Mouse (Mus musculus) adrenal gland, postnatal 14 days (tissue): Measurements from ENCODE around the gene Cox7b2. TPM values are rescaled to one million over a fixed set of nuclear protein-coding genes. Genes with fewer than 3 reads are reported as not detected.
A peak's percentile ranks its signal among the peaks of the same experiment; 100 is the strongest.
"Not testable (repeated sequence)": the region's sequence is repeated elsewhere in the genome, so short reads cannot be mapped to it uniquely, and the experiment has no call there.

Experiments used
- DNase-seq: peaks from one replicate; pipeline ENCODE4 v3.0.0; 2021; ENCODE audit warnings: mixed read lengths
- long read RNA-seq, 2 experiments: library from polyadenylated mRNA; stranded (forward); transcript quantifications; one replicate each; pipeline ENCODE4 v2.0.0; 2021
- total RNA-seq: library from RNA; stranded (reverse); gene quantifications from 2 replicates; pipeline ENCODE4 v1.2.3, GENCODE M21; 2021

Gene Cox7b2
- total RNA-seq, result not detected in 2 replicates
- long read RNA-seq, experiment 1, result 0 reads
- long read RNA-seq, experiment 2, result 0 reads

- no peak for DNase-seq
These were observed at the start of gene Cox7b2 for GRCm38 (mm10) chr5:71548079-71548478. Gene Cox7b2 (minus strand): TSS chr5:71548205.

DNA sequence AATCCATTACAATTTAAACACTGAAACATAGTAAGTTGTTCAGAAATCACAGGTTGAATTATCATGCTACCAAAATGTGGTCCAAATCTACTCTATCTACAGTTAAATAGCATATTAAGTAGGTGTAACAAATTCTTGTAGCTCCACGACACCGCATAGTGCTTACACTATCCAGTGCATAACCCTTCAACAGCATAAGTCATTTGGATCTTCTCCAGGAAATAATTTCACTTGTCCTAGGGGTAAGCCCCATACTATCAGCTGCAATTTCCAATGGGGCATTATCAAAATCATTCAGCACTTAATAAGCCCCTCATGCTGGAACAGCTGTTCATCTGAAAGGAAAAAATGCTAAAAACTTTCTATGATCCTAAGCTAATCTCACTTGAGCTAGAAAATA is 47.3 kb upstream of the Cox7b2 start:
- DNase-seq, result no peak

DNA sequence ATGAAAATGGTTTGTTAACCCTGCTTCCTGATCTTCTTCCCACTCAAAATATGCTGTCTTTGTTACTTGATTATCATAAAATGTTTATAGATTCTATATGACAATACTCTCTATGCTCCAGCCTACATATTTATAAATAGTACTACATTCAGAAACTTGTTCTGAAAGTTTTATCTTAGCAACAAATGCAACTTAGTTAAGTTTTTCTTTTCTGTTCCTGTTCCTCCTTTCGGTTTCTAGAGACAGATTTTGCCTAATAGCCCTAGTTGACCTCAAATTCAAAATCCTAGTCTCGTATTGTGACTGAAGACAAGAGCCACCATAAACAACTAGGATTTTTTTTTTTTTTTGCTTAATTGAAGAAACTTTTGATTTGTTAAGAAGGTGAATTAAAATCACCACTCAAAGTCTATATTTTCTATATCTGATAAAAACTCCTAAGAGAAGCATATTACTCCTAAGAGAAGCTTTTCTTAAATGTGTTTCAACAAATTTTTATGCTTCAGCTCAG is 45.8 kb upstream of the Cox7b2 start:
- no peak for DNase-seq

DNA sequence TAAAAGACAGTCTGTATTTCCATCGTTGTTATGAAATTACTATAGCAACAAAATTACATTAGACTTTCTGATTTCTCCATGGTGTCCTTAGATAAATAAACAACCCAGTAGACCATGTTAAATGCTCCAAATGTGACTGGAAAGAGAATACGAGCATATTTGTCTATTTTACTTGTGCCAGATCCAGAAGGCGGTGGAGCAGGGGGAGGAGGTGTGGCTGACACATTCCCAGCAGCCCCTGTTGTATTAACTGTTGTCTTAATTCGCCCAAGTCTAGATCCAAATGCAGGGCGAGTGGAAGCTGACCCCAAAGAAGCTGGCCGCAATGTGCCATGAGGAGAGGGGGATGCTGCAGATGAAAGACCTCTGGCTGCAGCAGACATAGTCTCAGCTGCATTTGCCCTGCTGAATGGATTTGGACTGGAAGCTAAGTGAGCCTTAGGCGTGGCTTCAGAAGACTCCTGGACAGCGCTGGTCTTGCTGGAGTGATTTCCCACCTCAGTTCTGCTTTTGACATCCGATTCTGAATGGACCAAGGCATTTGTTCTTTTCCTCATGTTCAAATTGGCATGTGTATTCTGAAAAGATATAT is 23.7 kb upstream of the Cox7b2 start:
- no peak for DNase-seq

DNA sequence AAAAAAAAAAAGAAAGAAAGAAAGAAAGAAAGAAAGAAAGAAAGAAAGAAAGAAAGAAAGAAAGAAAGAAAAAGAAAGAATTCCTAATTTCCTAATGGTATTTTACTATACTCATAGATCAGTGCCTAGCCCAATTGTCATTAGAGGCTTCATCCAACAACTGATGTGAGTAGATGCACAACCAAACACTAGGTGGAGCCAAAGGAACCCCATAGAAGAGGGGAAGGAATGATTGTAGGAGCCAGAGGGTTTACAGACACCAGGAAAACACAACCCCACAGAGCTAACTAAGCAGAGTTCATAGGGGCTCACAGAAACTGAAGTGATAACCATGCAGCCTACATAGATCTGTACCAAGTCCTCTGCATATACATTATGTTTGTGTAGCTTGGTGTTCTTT is 2.5 kb downstream of the Cox7b2 start:
- peak; percentile 49 for DNase-seq

DNA sequence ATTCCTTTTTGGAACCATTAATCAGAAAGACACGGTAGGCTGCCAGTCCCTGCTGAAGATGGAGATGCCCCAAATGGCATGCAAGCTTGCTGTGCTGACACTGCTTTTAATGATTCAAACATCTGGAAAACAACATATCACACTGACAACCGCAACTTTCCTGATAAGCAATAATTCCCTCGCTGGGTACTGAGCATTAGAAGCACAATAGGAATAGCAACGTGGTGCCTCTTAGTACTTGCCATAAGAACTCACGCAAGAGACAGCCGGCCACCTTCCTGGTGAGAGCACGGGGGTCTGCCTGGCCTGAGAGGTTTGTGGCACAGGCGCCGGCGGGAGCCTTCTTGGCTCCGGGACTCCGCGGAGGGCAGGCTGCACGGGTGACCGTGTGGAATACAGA is 22.5 kb downstream of the Cox7b2 start:
- not testable (repeated sequence) for DNase-seq

DNA sequence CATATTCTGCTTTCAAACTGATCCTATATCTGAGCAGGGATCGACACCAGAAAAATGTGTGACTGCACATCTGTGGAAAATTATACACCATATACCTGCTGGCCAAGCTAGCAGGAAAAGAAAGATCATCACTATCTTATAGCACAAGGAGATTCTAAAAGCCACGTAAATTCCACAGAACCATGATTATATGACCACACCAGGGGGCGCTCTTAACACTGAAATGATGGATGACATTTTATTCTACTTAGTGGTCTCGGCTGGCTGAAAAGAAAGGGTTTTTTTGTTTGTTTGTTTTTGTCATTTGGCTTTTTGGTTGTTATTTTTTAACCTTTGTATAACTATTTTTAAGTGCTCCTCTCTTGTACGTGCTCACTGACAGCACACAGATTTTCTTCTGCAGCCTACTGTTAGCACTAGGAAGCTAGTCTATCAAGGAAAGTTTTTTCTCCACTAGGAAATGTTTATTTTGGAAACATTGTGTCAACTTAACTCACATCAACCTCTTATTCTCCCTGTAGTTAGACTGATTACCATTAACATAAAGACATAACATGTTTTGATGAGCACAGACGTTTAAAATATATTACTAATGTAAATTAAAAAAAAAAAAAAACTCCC is 45.8 kb downstream of the Cox7b2 start:
- peak; percentile 60 for DNase-seq

DNA sequence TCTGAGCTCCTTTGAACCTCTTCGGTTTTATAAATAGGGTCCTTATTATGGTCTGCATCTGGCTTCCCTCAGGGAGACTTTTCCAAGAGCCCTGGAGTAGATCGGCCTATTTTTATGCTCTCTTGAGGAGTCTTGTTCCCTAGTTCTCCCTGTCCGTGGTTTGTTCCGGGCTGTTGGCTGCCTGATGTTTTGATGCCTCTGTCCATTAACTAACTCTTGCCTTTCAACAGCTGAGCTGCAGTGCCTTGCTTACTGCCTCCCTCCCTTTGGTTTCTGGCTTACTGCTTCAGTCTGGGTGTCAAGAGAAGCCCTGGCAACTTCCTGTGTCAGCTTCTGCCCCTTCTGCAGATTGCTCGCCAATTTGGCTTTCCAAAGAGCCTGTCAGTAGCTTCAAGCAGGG is 52.4 kb downstream of the Cox7b2 start:
- no peak for DNase-seq

DNA sequence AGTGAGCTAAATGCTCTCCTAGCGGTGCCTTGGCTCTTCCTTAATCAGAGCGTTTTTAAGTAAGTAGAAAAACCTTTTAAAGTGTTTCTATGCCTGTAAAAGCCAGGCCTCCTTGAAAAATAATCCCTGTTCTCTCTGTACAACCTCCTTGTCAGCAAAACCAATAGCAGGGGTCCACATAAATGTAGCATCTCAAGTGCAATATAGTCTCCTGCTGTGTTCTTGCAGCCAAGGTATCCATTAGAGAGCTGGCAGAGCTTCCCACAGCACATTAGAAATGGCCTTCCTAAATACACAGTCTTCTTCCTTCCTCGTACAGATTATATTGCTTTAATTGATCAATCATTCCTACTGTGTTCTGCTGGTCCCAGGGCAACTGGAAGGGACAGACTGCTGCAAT is 91.0 kb downstream of the Cox7b2 start:
- DNase-seq, result no peak

DNA sequence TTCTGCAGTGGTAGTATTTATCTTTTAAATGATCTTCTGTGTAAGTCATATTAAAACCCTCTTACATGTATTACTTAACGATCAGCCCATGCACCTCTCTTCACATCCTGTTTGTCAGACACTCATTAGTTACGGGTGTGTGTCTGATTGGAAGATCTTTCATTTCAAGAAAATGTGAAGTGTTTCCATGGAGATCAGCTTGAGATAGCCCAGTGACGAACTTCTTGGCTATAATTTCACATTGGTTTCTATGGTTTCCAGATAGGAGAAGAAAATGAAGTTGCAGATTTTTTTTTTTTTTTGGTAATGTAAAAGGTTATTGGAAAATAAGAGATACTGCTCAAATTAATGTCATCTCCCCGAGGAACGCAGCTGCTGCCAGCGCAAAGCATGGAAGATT is 107.8 kb downstream of the Cox7b2 start:
- DNase-seq, result no peak

Other genes starting within 250 kb of the Cox7b2 start
- gene Gabrb1, start 109.9 kb upstream of the Cox7b2 start, total RNA-seq, result 0.08 and 0.33 TPM in 2 replicates
- gene Gabra4, start 110.1 kb upstream of the Cox7b2 start, total RNA-seq, result 0.11 and 0.23 TPM in 2 replicates